Mouse (Mus musculus) kidney, embryonic 16.5 days (tissue): Measurements from ENCODE around the gene Aunip. TPM values are rescaled to one million over a fixed set of nuclear protein-coding genes. Genes with fewer than 3 reads are reported as not detected.

Experiments
- ATAC-seq: fragments of 200-750 bp; cut with Nextera tagmentation; 2 replicates; pipeline ENCODE4 v1.8.0; 2017; ENCODE audit warnings: moderate TSS enrichment; ENCODE audit not compliant: low FRiP score, low TSS enrichment
- H3K27ac ChIP-seq: fragments of 300-500 bp; sonication (generic); 2 replicates; pipeline ENCODE4 v1.5.1; 2014; ENCODE audit warnings: low read length
- H3K27me3 ChIP-seq: fragments of 300-500 bp; sonication (generic); 2 replicates; pipeline ENCODE4 v1.6.1; 2014; ENCODE audit warnings: low read length, control low read depth, mixed read lengths; ENCODE audit not compliant: insufficient read depth
- H3K36me3 ChIP-seq: fragments of 300-500 bp; sonication (generic); 2 replicates; pipeline ENCODE4 v1.6.1; 2014; ENCODE audit warnings: low read length, control low read depth, mixed read lengths; ENCODE audit not compliant: insufficient read depth
- H3K4me1 ChIP-seq: fragments of 300-500 bp; sonication (generic); 2 replicates; pipeline ENCODE4 v1.6.1; 2014; ENCODE audit warnings: low read length, control low read depth, mixed read lengths; ENCODE audit not compliant: insufficient read depth
- H3K4me2 ChIP-seq: fragments of 300-500 bp; sonication (generic); replicated peaks from 2 replicates; pipeline ENCODE4 v1.6.1; 2014; ENCODE audit warnings: low read depth, low read length
- H3K4me3 ChIP-seq: fragments of 300-500 bp; sonication (generic); 2 replicates; pipeline ENCODE4 v1.5.1; 2014; ENCODE audit warnings: mild to moderate bottlenecking, low read length
- H3K9ac ChIP-seq: fragments of 300-500 bp; sonication (generic); replicated peaks from 2 replicates; pipeline ENCODE4 v1.6.1; 2014; ENCODE audit warnings: low read length
- H3K9me3 ChIP-seq: fragments of 300-500 bp; sonication (generic); 2 replicates; pipeline ENCODE4 v1.6.1; 2016; ENCODE audit warnings: low read length, control low read depth
- WGBS: fragments of 180-500 bp; shearing (Covaris S2); extraction: QIAGEN DNeasy Blood & Tissue Kit; methylation state at CpG from one replicate; pipeline ENCODE4 v1.1.7; 2014; 5-methylcytosine and 5-hydroxymethylcytosine counted together
- polyA plus RNA-seq: library from polyadenylated mRNA; unstranded; fragments of >200 nt; fragmentation: Nextera tagmentation; extraction: Ambion mirVana; gene quantifications from 2 replicates; pipeline ENCODE4 v1.2.1, GENCODE M21; 2015

Gene Aunip
- 15.1 and 16.3 TPM in 2 replicates for polyA plus RNA-seq

GRCm38 (mm10) chr4:134510845-134511411 is at the start of gene Aunip:
Gene Aunip (plus strand): TSS chr4:134510999.
- H3K27ac ChIP-seq, result 0 out of 2 replicates have a peak within 1 kb of the TSS, but pooled peaks have one; percentile 10

GRCm38 (mm10) chr4:134461252-134461651 is 49.5 kb upstream of the Aunip start:
- Histone ChIP-seq H3K27me3 (no peaks in the 10 kb centered on the region), H3K9ac (no peak overlapping the region), H3K4me2 (no peak overlapping the region), H3K4me3 (no peak overlapping the region), H3K36me3 (no peaks in the 10 kb centered on the region), H3K9me3 (no peaks in the 10 kb centered on the region), H3K4me1 (no peaks in the 10 kb centered on the region), H3K27ac (no peak overlapping the region)
- ATAC-seq, result no peak
- 74% methylated on average over 5 of the region's 5 CpGs for WGBS

More at GRCm38 (mm10) chr4:134510845-134511411, at the start of gene Aunip:
- peak within 1 kb of the TSS; percentile 69 for H3K9ac ChIP-seq
- H3K4me2 ChIP-seq, result peak within 1 kb of the TSS; percentile 91
- no peaks in the 10 kb centered on the region for H3K27me3 ChIP-seq
- H3K4me3 ChIP-seq, result peak within 1 kb of the TSS; percentile 72
- H3K36me3 ChIP-seq, result no peaks in the 10 kb centered on the region
- ATAC-seq, result peak; percentile 94
- peaks cover 7% of the 10 kb centered on the region for H3K4me1 ChIP-seq
- no peaks in the 10 kb centered on the region for H3K9me3 ChIP-seq
- 0% methylated on average over 42 of the region's 42 CpGs for WGBS

GRCm38 (mm10) chr4:134465789-134466188 is 45.0 kb upstream of the Aunip start:
- peaks cover 2% of the 10 kb centered on the region for H3K36me3 ChIP-seq
- H3K4me1 ChIP-seq, result peaks cover 16% of the 10 kb centered on the region; the same call in 1 of the 2 replicates
- H3K4me2 ChIP-seq, result no peak overlapping the region
- no peak overlapping the region for H3K27ac ChIP-seq
- H3K9me3 ChIP-seq, result no peaks in the 10 kb centered on the region
- ATAC-seq, result no peak
- no peaks in the 10 kb centered on the region for H3K27me3 ChIP-seq
- H3K9ac ChIP-seq, result no peak overlapping the region
- 55% methylated on average over 12 of the region's 12 CpGs for WGBS
- no peak overlapping the region for H3K4me3 ChIP-seq

- 74% methylated on average over 11 of the region's 11 CpGs for WGBS
- H3K36me3 ChIP-seq, result peaks cover 9% of the 10 kb centered on the region
- no peak for ATAC-seq
- H3K27me3 ChIP-seq, result no peaks in the 10 kb centered on the region
- H3K4me2 ChIP-seq, result peak overlapping the region; percentile 72
- H3K27ac ChIP-seq, result no peak overlapping the region
- H3K4me1 ChIP-seq, result peaks cover 18% of the 10 kb centered on the region; the same call in 1 of the 2 replicates
- no peaks in the 10 kb centered on the region for H3K9me3 ChIP-seq
- H3K9ac ChIP-seq, result no peak overlapping the region; the same call in 1 of the 2 replicates
- no peak overlapping the region for H3K4me3 ChIP-seq
Observed at GRCm38 (mm10) chr4:134466381-134467262, 44.2 kb upstream of the Aunip start.

GRCm38 (mm10) chr4:134467435-134468214 is 43.2 kb upstream of the Aunip start:
- Histone ChIP-seq H3K4me2 (peak overlapping the region; percentile 72), H3K9me3 (no peaks in the 10 kb centered on the region), H3K9ac (peak overlapping the region; percentile 55), H3K4me3 (peak overlapping the region; percentile 94), H3K4me1 (peaks cover 18% of the 10 kb centered on the region; the same call in 1 of the 2 replicates), H3K27me3 (no peaks in the 10 kb centered on the region), H3K36me3 (peaks cover 18% of the 10 kb centered on the region), H3K27ac (peak overlapping the region; percentile 3)
- WGBS, result under 1% methylated on average over 31 of the region's 31 CpGs
- peak; percentile 52 for ATAC-seq

GRCm38 (mm10) chr4:134468215-134468575 is 42.6 kb upstream of the Aunip start, which contains the start of gene Stmn1:
Gene Stmn1 (plus strand): TSS chr4:134468320.
- peak within 1 kb of the TSS; percentile 72 for H3K4me2 ChIP-seq
- peak within 1 kb of the TSS; percentile 93 for H3K9ac ChIP-seq
- peak within 1 kb of the TSS; percentile 96 for H3K27ac ChIP-seq
- under 1% methylated on average over 30 of the region's 31 CpGs for WGBS
- peaks cover 18% of the 10 kb centered on the region; the same call in 1 of the 2 replicates for H3K4me1 ChIP-seq
- H3K9me3 ChIP-seq, result no peaks in the 10 kb centered on the region
- ATAC-seq, result peak; percentile 98
- H3K36me3 ChIP-seq, result peaks cover 23% of the 10 kb centered on the region
- H3K27me3 ChIP-seq, result no peaks in the 10 kb centered on the region
- peak within 1 kb of the TSS; percentile 94 for H3K4me3 ChIP-seq

GRCm38 (mm10) chr4:134468578-134469266 is 42.1 kb upstream of the Aunip start:
- H3K4me3 ChIP-seq, result peak overlapping the region; percentile 94
- under 1% methylated on average over 67 of the region's 68 CpGs for WGBS
- peaks cover 18% of the 10 kb centered on the region; the same call in 1 of the 2 replicates for H3K4me1 ChIP-seq
- peak overlapping the region; percentile 93 for H3K9ac ChIP-seq
- H3K27ac ChIP-seq, result peak overlapping the region; percentile 96
- no peaks in the 10 kb centered on the region for H3K9me3 ChIP-seq
- ATAC-seq, result peak; percentile 84
- H3K27me3 ChIP-seq, result no peaks in the 10 kb centered on the region
- H3K36me3 ChIP-seq, result peaks cover 24% of the 10 kb centered on the region
- H3K4me2 ChIP-seq, result peak overlapping the region; percentile 72

- Histone ChIP-seq H3K4me1 (peaks cover 18% of the 10 kb centered on the region; the same call in 1 of the 2 replicates), H3K9me3 (no peaks in the 10 kb centered on the region), H3K4me3 (peak overlapping the region; percentile 94), H3K4me2 (peak overlapping the region; percentile 72), H3K27me3 (no peaks in the 10 kb centered on the region), H3K27ac (peak overlapping the region; percentile 96), H3K9ac (peak overlapping the region; percentile 93), H3K36me3 (peaks cover 30% of the 10 kb centered on the region)
- no peak for ATAC-seq
- WGBS, result 11% methylated on average over 6 of the region's 6 CpGs
Observed at GRCm38 (mm10) chr4:134469341-134469796, 41.4 kb upstream of the Aunip start.

GRCm38 (mm10) chr4:134469985-134470384 is 40.8 kb upstream of the Aunip start:
- H3K4me3 ChIP-seq, result peak overlapping the region; percentile 94
- H3K9ac ChIP-seq, result peak overlapping the region; percentile 54; the same call in 1 of the 2 replicates

More at GRCm38 (mm10) chr4:134469985-134470384, 40.8 kb upstream of the Aunip start:
- no peak for ATAC-seq
- peaks cover 36% of the 10 kb centered on the region for H3K36me3 ChIP-seq
- H3K9me3 ChIP-seq, result no peaks in the 10 kb centered on the region
- H3K27me3 ChIP-seq, result no peaks in the 10 kb centered on the region
- peaks cover 18% of the 10 kb centered on the region; the same call in 1 of the 2 replicates for H3K4me1 ChIP-seq
- H3K4me2 ChIP-seq, result peak overlapping the region; percentile 72
- H3K27ac ChIP-seq, result no peak overlapping the region
- WGBS, result 61% methylated on average over 3 of the region's 3 CpGs
